Mouse (Mus musculus) sigmoid colon, adult 10 weeks (tissue): Measurements from ENCODE around the gene Gm5148. TPM values are rescaled to one million over a fixed set of nuclear protein-coding genes. Genes with fewer than 3 reads are reported as not detected.

Experiments used
- polyA plus RNA-seq: library from polyadenylated mRNA; stranded (reverse); fragments of 350-450 nt; fragmentation: Illumina TruSeq; extraction: RNeasy Lipid Tissue Mini Kit (QIAGEN cat#74804); gene quantifications from one replicate; pipeline ENCODE4 v1.2.3, GENCODE M21; 2014; ENCODE audit warnings: low read depth, low replicate concordance

The Gm5148 gene
- 5.7 TPM for polyA plus RNA-seq

GRCm38 (mm10) chr3:37724171-37724804 is at the start of gene Gm5148:
Gm5148 (minus strand) TSS chr3:37724490.

Other genes with a start within 250 kb of the Gm5148 start
- 13.6 TPM for gene Spry1, start 84.5 kb downstream of the Gm5148 start, polyA plus RNA-seq